9 mouse cellular contexts compared by ENCODE assay signal in the genomic region with DNA sequence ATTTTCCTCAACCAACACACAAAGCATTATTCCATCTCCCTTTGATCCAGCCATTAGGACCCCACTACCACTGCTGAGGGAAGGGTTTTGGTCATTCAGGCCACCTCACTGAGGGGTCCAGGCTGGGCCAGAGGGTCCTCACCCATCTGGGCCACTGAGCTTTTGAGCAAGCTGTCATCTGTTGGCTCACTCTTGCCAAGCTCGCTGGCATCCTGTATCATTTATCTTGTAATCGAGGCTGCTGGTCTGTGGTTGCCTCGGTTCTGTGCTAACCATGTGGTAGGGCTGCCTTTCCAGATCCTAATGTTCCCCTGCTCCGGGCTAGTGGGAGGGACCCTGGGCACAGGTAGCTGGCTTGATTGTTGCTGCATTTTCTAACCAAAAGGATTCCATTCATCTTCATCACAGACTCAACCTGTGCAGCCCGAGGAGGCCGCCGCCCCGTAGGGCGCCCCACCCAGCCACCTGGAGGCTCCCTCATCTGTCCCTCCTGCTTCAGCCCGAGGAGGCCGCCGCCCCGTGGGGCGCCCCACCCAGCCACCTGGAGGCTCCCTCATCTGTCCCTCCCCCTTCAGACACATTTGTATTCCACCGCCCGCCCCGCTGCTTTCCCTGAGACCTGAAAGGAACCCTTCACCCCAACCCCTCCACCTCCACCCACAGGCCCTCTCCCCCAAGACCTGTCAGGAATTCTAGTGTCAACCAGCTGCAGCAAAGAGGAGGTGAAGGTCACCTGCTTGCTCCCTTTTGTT.
A peak's percentile ranks its signal among the peaks of the same experiment; 100 is the strongest.
DNase-seq lines count a peak whose midpoint lies in the region; ATAC-seq and TF ChIP-seq lines count a peak whose summit lies in the region.
"Had no signal": no experiment of that assay in that cellular context is flagged by ENCODE, and none has a peak within 500 bp of the region (broad histone marks: within the 10 kb centered on the region; RNA-seq: fewer than 3 reads in every experiment).

No protein-coding gene starts in this region.

- H3K9me3 ChIP-seq in forebrain, embryonic 12.5 days: no peaks in the 10 kb centered on the region
- H3K9me3 ChIP-seq in forebrain, embryonic 10.5 days: 0 out of 2 replicates have a peak, but pooled peaks cover 2% of the 10 kb centered on the region
- no peaks in the 10 kb centered on the region for H3K9me3 ChIP-seq in stomach, postnatal 0 days (ENCODE audit: control insufficient read depth, low read length)
- H3K9me3 ChIP-seq: neural tube, embryonic 12.5 days had no signal

- H3K9ac ChIP-seq in forebrain, embryonic 12.5 days: peak overlapping the region; percentile 25; the same call in 1 of the 2 replicates
- H3K9ac ChIP-seq in stomach, postnatal 0 days (ENCODE audit: low read length): no peak overlapping the region
- H3K9ac ChIP-seq: neural tube, embryonic 12.5 days had no signal

- H3K27me3 ChIP-seq in forebrain, embryonic 12.5 days: peaks cover 21% of the 10 kb centered on the region
- peaks cover 46% of the 10 kb centered on the region for H3K27me3 ChIP-seq in forebrain, embryonic 10.5 days (ENCODE audit: poor library complexity, severe bottlenecking)
- no peaks in the 10 kb centered on the region for H3K27me3 ChIP-seq in stomach, postnatal 0 days (ENCODE audit: control insufficient read depth, insufficient read depth, low read length)
- H3K27me3 ChIP-seq: neural tube, embryonic 12.5 days had no signal

- H3K4me2 ChIP-seq in forebrain, embryonic 12.5 days: no peak overlapping the region
- H3K4me2 ChIP-seq in stomach, postnatal 0 days (replicated peaks; ENCODE audit: low read depth): 0 out of 2 replicates have a peak overlapping the region, but pooled peaks have one; percentile 1
- H3K4me2 ChIP-seq: neural tube, embryonic 12.5 days had no signal

- TF ChIP-seq CTCF in stomach, postnatal 0 days (IDR thresholded peaks at IDR 0.05; ENCODE audit: low read depth): no peak

- WGBS in forebrain, embryonic 12.5 days: 41% methylated on average over 17 of the region's 17 CpGs
- 48% methylated on average over 17 of the region's 17 CpGs for WGBS in forebrain, embryonic 10.5 days
- WGBS in stomach, postnatal 0 days: 28% methylated on average over 17 of the region's 17 CpGs

- ATAC-seq in forebrain, embryonic 12.5 days (ENCODE audit: low FRiP score): no peak
- ATAC-seq in stomach, postnatal 0 days (ENCODE audit: low FRiP score, low TSS enrichment): peak; percentile 13; the same call in 1 of the 2 replicates
- no peak for ATAC-seq in granulocyte monocyte progenitor cell, adult 5-6 weeks (replicated peaks; ENCODE audit: poor library complexity, severe bottlenecking)
- ATAC-seq in megakaryocyte, adult 5-6 weeks (ENCODE audit: poor library complexity, severe bottlenecking): no peak

- no peak for DNase-seq in forebrain, embryonic 10.5 days (ENCODE audit: extremely low spot score, low spot score)
- peak; percentile 35 for DNase-seq in right cerebral cortex, postnatal 10 days (ENCODE audit: low spot score in 2 of 2)
- no peak for DNase-seq in right cerebral cortex, adult 18-20 months
- peak; percentile 46 to 74 for DNase-seq in layer of hippocampus, adult 18-20 months (ENCODE audit: low spot score in 2 of 2)
- DNase-seq in stomach, postnatal 0 days (ENCODE audit: low spot score): peak; percentile 31

- H3K4me1 ChIP-seq in forebrain, embryonic 12.5 days: peaks cover 19% of the 10 kb centered on the region
- peaks cover 31% of the 10 kb centered on the region for H3K4me1 ChIP-seq in forebrain, embryonic 10.5 days
- H3K4me1 ChIP-seq in stomach, postnatal 0 days (replicated peaks; ENCODE audit: control insufficient read depth, insufficient read depth): no peaks in the 10 kb centered on the region

- H3K36me3 ChIP-seq in forebrain, embryonic 12.5 days (replicated peaks): no peaks in the 10 kb centered on the region; the same call in 1 of the 2 replicates
- no peaks in the 10 kb centered on the region for H3K36me3 ChIP-seq in forebrain, embryonic 10.5 days (replicated peaks)
- H3K36me3 ChIP-seq in stomach, postnatal 0 days (ENCODE audit: control insufficient read depth, insufficient read depth, low read length): no peaks in the 10 kb centered on the region
- H3K36me3 ChIP-seq: neural tube, embryonic 12.5 days had no signal

- TF ChIP-seq EP300 in stomach, postnatal 0 days (optimal IDR thresholded peaks at IDR 0.05): no peak

- no peak overlapping the region for H3K27ac ChIP-seq in forebrain, embryonic 12.5 days
- no peak overlapping the region for H3K27ac ChIP-seq in forebrain, embryonic 10.5 days
- no peak overlapping the region for H3K27ac ChIP-seq in stomach, postnatal 0 days (replicated peaks)
- H3K27ac ChIP-seq: neural tube, embryonic 12.5 days had no signal

- H3K4me3 ChIP-seq in forebrain, embryonic 12.5 days (replicated peaks): no peak overlapping the region
- H3K4me3 ChIP-seq in forebrain, embryonic 10.5 days: no peak overlapping the region
- H3K4me3 ChIP-seq in stomach, postnatal 0 days (ENCODE audit: low read depth, low read length): no peak overlapping the region
- H3K4me3 ChIP-seq: neural tube, embryonic 12.5 days had no signal

Comparison
In these comparisons a context has a peak if more than half of its experiments do, and no peak if none do; other contexts are left out.
1. DNase-seq: peak in right cerebral cortex, postnatal 10 days (2 of 2), layer of hippocampus, adult 18-20 months (2 of 2) and stomach, postnatal 0 days (single experiment); none in forebrain, embryonic 10.5 days (single experiment) and right cerebral cortex, adult 18-20 months (single experiment).